Mouse (Mus musculus) testis, adult 2 months (tissue): ENCODE measurements around the gene Cdc25a.

Experiments used
- CTCF ChIP-seq: fragments of 200-500 bp; IDR thresholded peaks from 2 replicates; pipeline ENCODE4 v1.5.1; 2012; ENCODE audit warnings: low read depth, mild to moderate bottlenecking, inconsistent platforms, low read length, moderate library complexity; ENCODE audit not compliant: control insufficient read depth, insufficient read depth, insufficient replicate concordance
- POLR2A ChIP-seq: fragments of 200-500 bp; IDR thresholded peaks from 2 replicates; pipeline ENCODE4 v1.6.1; 2012; ENCODE audit warnings: low read depth, mild to moderate bottlenecking, inconsistent platforms, low read length, moderate library complexity; ENCODE audit not compliant: control insufficient read depth

DNA sequence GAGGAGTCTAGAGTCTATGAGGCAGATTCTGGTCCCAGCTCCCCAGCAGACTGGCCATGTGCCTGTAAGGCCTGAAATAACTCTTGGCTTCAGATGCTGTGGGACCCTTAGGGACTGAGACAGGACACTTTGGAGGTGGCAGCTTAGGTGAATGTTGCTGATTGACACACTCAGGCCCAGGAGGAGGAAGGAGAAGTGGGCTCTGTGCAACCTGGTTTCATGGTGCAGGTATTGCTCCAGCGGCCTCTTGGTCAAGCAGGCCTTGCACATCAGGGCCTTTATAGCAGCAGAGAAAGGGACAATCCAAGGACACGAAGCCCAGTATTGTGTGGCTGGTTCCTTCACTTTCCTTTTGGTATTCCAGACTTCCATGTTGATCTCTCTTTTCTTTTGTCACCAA, 21.0 kb upstream of the Cdc25a start:
- no peak for TF ChIP-seq CTCF
- TF ChIP-seq POLR2A = no peak
